Mouse (Mus musculus): ENCODE results near the gene Tank. TPM values are rescaled to one million over a fixed set of nuclear protein-coding genes. Genes with fewer than 3 reads are reported as not detected.

Tank gene
- polyA plus RNA-seq, 1 experiment: 16.0 TPM

GRCm38 (mm10) chr2:61638182-61638581 is 59.8 kb downstream of the Tank start:
- no peak for DNase-seq

DNA sequence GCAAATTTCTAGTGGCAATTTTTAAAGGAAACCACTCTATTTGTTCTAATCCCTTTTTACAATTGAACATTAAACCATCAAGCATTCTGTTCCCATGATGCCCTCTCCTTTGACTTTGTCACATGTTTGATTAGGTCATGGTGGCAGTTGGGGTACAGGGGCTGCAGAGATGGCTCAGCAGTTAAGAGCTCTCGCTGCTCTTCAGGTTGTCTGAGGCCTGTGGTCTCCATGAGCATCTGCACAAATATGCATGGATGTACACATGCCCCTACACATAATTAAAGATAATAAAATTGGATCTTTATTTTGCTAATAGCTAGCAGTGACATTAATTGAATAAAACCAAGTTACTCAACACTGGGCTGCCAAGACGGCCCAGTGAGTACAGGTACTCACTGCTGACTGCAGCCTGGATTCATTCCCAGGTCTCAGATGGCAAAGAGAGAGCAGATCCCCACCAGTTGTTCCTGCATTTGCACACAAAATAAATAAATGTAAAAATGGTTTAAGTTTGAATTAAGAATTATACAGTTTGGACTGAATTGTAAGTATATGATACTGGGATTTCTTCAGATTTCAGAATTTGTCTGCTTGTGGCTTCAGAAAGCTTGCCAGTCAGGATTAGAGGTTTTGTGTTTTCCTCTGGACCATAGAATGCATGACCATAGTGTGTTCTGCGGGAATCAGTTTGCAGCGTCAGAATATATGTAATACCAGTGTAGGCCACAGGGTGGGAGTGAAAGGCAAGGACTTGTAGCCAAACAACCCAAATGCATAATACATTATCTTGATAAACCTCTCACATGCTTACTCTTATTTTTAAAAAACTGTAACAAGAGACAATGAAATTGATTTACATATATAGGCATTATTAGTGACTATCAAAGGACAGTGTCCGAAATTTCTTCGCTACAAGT is 64.3 kb downstream of the Tank start:
- no peak overlapping the region for H3K27ac ChIP-seq (ENCODE audit: control insufficient read depth, insufficient read depth, low read length)
- H3K4me1 ChIP-seq (replicated peaks; ENCODE audit: control insufficient read depth, insufficient read depth, low read length): no peaks in the 10 kb centered on the region
- no peak for TF ChIP-seq POLR2A (IDR thresholded peaks at IDR 0.05; ENCODE audit: control insufficient read depth, extremely low read depth, insufficient read depth, low read length, poor library complexity)
- no peak for TF ChIP-seq CTCF (IDR thresholded peaks at IDR 0.05; ENCODE audit: borderline replicate concordance, control insufficient read depth, extremely low read depth, insufficient read depth, low read length, poor library complexity)
- peak; percentile 55 for DNase-seq
- H3K27me3 ChIP-seq (ENCODE audit: control insufficient read depth, insufficient read depth, low read length): no peaks in the 10 kb centered on the region
- no peak overlapping the region for H3K4me3 ChIP-seq (ENCODE audit: control insufficient read depth, insufficient read depth, low read length)
- no peaks in the 10 kb centered on the region; the same call in 1 of the 2 replicates for H3K36me3 ChIP-seq (ENCODE audit: control insufficient read depth, insufficient read depth, low read length)
- 71% methylated on average over 6 of the region's 6 CpGs for WGBS

More at GRCm38 (mm10) chr2:61638182-61638581, 59.8 kb downstream of the Tank start:
- no peak overlapping the region for H3K4me3 ChIP-seq (ENCODE audit: control insufficient read depth, insufficient read depth, low read length)
- no peaks in the 10 kb centered on the region for H3K4me1 ChIP-seq (replicated peaks; ENCODE audit: control insufficient read depth, insufficient read depth, low read length)
- no peak overlapping the region for H3K27ac ChIP-seq (ENCODE audit: control insufficient read depth, insufficient read depth, low read length)
- H3K27me3 ChIP-seq (ENCODE audit: control insufficient read depth, insufficient read depth, low read length): no peaks in the 10 kb centered on the region
- WGBS: 83% methylated on average over 6 of the region's 6 CpGs
- no peak for TF ChIP-seq POLR2A (IDR thresholded peaks at IDR 0.05; ENCODE audit: control insufficient read depth, extremely low read depth, insufficient read depth, low read length, poor library complexity)
- no peak for TF ChIP-seq CTCF (IDR thresholded peaks at IDR 0.05; ENCODE audit: borderline replicate concordance, control insufficient read depth, extremely low read depth, insufficient read depth, low read length, poor library complexity)
- H3K36me3 ChIP-seq (ENCODE audit: control insufficient read depth, insufficient read depth, low read length): no peaks in the 10 kb centered on the region

- Histone ChIP-seq H3K4me1 (replicated peaks; ENCODE audit: control insufficient read depth, insufficient read depth, low read length) (peaks cover 6% of the 10 kb centered on the region), H3K4me3 (ENCODE audit: control insufficient read depth, insufficient read depth, low read length) (no peak overlapping the region), H3K27ac (ENCODE audit: control insufficient read depth, insufficient read depth, low read length) (no peak overlapping the region), H3K27me3 (ENCODE audit: control insufficient read depth, insufficient read depth, low read length) (peaks cover 3% of the 10 kb centered on the region; the same call in 1 of the 2 replicates), H3K36me3 (ENCODE audit: control insufficient read depth, insufficient read depth, low read length) (peaks cover 20% of the 10 kb centered on the region)
- 96% methylated on average over 4 of the region's 4 CpGs for WGBS
- no peak for TF ChIP-seq CTCF (IDR thresholded peaks at IDR 0.05; ENCODE audit: borderline replicate concordance, control insufficient read depth, extremely low read depth, insufficient read depth, low read length, poor library complexity)
- TF ChIP-seq POLR2A (IDR thresholded peaks at IDR 0.05; ENCODE audit: control insufficient read depth, extremely low read depth, insufficient read depth, low read length, poor library complexity): no peak
- DNase-seq: no peak
Measured at GRCm38 (mm10) chr2:61651206-61651605, 72.8 kb downstream of the Tank start.

DNA sequence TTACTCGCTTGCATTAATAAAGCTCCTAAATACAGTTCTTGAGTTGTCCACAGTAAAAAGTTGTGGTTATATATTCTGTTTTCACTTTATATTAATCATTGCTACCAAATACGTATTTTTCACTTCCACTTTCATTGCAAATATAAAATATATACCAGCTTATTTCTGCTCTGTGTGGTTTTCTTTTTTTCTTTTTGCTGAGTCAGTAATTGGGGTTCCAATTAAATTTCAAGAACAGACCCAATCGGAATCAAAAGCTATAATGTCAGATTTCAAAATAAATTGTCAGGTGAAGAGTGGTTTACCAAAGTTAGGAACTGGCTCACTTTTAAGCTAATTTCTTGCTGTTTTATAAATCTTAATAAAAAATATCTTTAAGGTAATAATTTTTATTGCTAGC is 73.3 kb downstream of the Tank start:
- no peak overlapping the region for H3K27ac ChIP-seq (ENCODE audit: control insufficient read depth, insufficient read depth, low read length)
- peaks cover 8% of the 10 kb centered on the region for H3K4me1 ChIP-seq (replicated peaks; ENCODE audit: control insufficient read depth, insufficient read depth, low read length)
- no peak for DNase-seq
- H3K27me3 ChIP-seq (ENCODE audit: control insufficient read depth, insufficient read depth, low read length): peaks cover 6% of the 10 kb centered on the region; the same call in 1 of the 2 replicates
- H3K36me3 ChIP-seq (ENCODE audit: control insufficient read depth, insufficient read depth, low read length): peaks cover 20% of the 10 kb centered on the region
- H3K4me3 ChIP-seq (ENCODE audit: control insufficient read depth, insufficient read depth, low read length): no peak overlapping the region
- 95% methylated on average over 3 of the region's 3 CpGs for WGBS
- TF ChIP-seq CTCF (IDR thresholded peaks at IDR 0.05; ENCODE audit: borderline replicate concordance, control insufficient read depth, extremely low read depth, insufficient read depth, low read length, poor library complexity) (no peak), POLR2A (IDR thresholded peaks at IDR 0.05; ENCODE audit: control insufficient read depth, extremely low read depth, insufficient read depth, low read length, poor library complexity) (no peak)

DNA sequence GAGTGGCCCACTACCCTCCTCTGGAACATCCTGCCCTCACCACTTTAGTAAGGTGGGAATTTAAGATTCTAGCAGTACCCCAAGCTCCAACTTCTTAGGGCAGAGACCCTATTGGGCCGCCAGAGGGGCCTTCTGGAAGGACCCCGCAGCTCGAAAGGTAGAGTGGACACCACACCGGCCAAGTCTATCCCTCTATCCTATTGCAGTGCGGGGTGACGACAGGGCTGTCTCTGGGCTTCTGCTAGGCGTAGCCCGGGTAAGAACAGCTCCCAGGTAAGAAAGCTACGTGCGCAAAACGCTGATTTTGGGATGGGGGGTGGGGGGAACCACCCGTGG is 76.6 kb downstream of the Tank start:
- H3K27ac ChIP-seq (ENCODE audit: control insufficient read depth, insufficient read depth, low read length): no peak overlapping the region
- peaks cover 7% of the 10 kb centered on the region for H3K27me3 ChIP-seq (ENCODE audit: control insufficient read depth, insufficient read depth, low read length)
- H3K36me3 ChIP-seq (ENCODE audit: control insufficient read depth, insufficient read depth, low read length): peaks cover 15% of the 10 kb centered on the region
- TF ChIP-seq POLR2A (IDR thresholded peaks at IDR 0.05; ENCODE audit: control insufficient read depth, extremely low read depth, insufficient read depth, low read length, poor library complexity) (no peak), CTCF (IDR thresholded peaks at IDR 0.05; ENCODE audit: borderline replicate concordance, control insufficient read depth, extremely low read depth, insufficient read depth, low read length, poor library complexity) (no peak)
- WGBS: 80% methylated on average over 12 of the region's 12 CpGs
- peaks cover 11% of the 10 kb centered on the region for H3K4me1 ChIP-seq (replicated peaks; ENCODE audit: control insufficient read depth, insufficient read depth, low read length)
- DNase-seq: no peak
- no peak overlapping the region for H3K4me3 ChIP-seq (ENCODE audit: control insufficient read depth, insufficient read depth, low read length)

DNA sequence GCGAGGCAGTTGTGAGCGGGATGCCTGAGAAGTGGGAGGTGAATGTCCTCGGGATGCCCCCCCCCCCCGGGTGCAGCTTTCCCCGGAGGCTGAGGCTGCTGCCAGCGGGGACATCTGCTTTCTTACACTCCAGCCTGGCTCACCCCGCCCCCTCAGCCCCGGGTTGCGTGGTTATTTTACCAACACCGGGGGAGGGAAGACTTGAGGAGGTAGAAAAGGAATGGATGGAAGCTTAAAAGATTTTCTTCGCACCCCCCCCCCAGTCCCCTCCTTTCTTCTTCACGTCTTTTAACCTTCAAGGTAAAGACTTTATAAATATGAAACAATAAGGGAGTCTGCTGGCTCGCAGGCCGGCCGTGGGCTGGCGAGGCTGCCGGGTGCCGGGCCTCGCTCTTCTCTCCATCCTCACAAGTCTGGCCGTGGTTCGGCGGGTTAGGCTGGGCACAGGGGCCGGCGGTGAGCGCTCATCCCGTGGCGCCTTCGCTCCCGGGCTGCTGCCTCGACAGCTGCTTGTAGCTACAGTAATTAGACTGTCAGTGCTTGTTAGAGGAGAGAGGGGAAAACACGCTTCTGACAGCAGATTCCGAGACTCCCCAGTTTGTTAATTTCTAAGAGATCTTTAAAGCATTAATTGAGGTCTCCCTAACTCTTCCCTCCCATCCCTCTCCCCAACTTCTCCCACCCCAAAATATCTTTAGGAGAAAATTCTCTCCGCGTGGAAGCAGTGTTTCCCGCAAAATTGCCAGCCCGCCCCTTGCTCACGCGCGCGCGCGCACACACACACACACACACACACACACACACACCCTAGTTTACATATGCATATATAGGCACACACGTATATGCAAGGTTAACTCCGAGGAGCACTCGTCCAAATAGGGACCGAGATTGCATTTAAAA is 77.2 kb downstream of the Tank start:
- TF ChIP-seq POLR2A (IDR thresholded peaks at IDR 0.05; ENCODE audit: control insufficient read depth, extremely low read depth, insufficient read depth, low read length, poor library complexity) (no peak), CTCF (IDR thresholded peaks at IDR 0.05; ENCODE audit: borderline replicate concordance, control insufficient read depth, extremely low read depth, insufficient read depth, low read length, poor library complexity) (no peak)
- Histone ChIP-seq H3K36me3 (ENCODE audit: control insufficient read depth, insufficient read depth, low read length) (peaks cover 14% of the 10 kb centered on the region), H3K4me1 (replicated peaks; ENCODE audit: control insufficient read depth, insufficient read depth, low read length) (peaks cover 11% of the 10 kb centered on the region), H3K4me3 (ENCODE audit: control insufficient read depth, insufficient read depth, low read length) (peak overlapping the region; percentile 16), H3K27ac (ENCODE audit: control insufficient read depth, insufficient read depth, low read length) (no peak overlapping the region), H3K27me3 (ENCODE audit: control insufficient read depth, insufficient read depth, low read length) (peaks cover 7% of the 10 kb centered on the region)
- WGBS: 7% methylated on average over 46 of the region's 46 CpGs
- DNase-seq: peak; percentile 9

Data from thymus, adult 2 months (tissue).